Mouse (Mus musculus) G1E (cell line): ENCODE results near the gene Cetn4. TPM values are rescaled to one million over a fixed set of nuclear protein-coding genes. Genes with fewer than 3 reads are reported as not detected.

Source experiments
- ATAC-seq: 2 replicates; pipeline ENCODE4 v1.8.0; 2016; ENCODE audit warnings: mild to moderate bottlenecking; ENCODE audit not compliant: insufficient number of reproducible peaks, poor library complexity, low FRiP score, severe bottlenecking; ENCODE audit errors: extremely low read depth
- DNase-seq: peaks from one replicate; pipeline ENCODE4 v3.0.0; 2012; ENCODE audit warnings: low spot score
- H3K27me3 ChIP-seq: 2 replicates; pipeline ENCODE4 v1.6.1; 2012; ENCODE audit warnings: mild to moderate bottlenecking, low read length, inconsistent platforms; ENCODE audit not compliant: insufficient read depth
- H3K36me3 ChIP-seq: replicated peaks from 2 replicates; pipeline ENCODE3; 2012; ENCODE audit warnings: mild to moderate bottlenecking, inconsistent platforms
- H3K4me1 ChIP-seq: 2 replicates; pipeline ENCODE4 v1.6.1; 2012; ENCODE audit warnings: low read depth, low read length, inconsistent platforms, mixed read lengths; ENCODE audit not compliant: insufficient read depth
- H3K4me3 ChIP-seq: 2 replicates; pipeline ENCODE4 v1.5.1; 2012; ENCODE audit warnings: low read depth, mild to moderate bottlenecking, inconsistent platforms, low read length, moderate library complexity, mixed read lengths
- H3K9me3 ChIP-seq: replicated peaks from 2 replicates; pipeline ENCODE4 v1.6.1; 2012; ENCODE audit warnings: inconsistent platforms
- CTCF ChIP-seq: IDR thresholded peaks from 2 replicates; pipeline ENCODE4 v1.5.1; 2012; ENCODE audit warnings: low read depth, low read length, inconsistent platforms, mixed read lengths
- GATA1 ChIP-seq: IDR thresholded peaks from 2 replicates; pipeline ENCODE4 v1.6.1; 2012; ENCODE audit warnings: borderline replicate concordance, low read length, inconsistent platforms, mixed read lengths
- GATA2 ChIP-seq: IDR thresholded peaks from 2 replicates; pipeline ENCODE4 v1.6.1; 2012; ENCODE audit warnings: low read depth, low read length, inconsistent platforms, borderline replicate concordance
- POLR2AphosphoS5 ChIP-seq: IDR thresholded peaks from 2 replicates; pipeline ENCODE4 v1.6.1; 2012; ENCODE audit warnings: low read depth, low read length, inconsistent platforms; ENCODE audit not compliant: insufficient replicate concordance
- TAL1 ChIP-seq: conservative IDR thresholded peaks from 2 replicates; pipeline ENCODE4 v1.6.1; 2012; ENCODE audit warnings: low read depth, low read length, inconsistent platforms, mixed read lengths
- polyA plus RNA-seq: library from polyadenylated mRNA; stranded (reverse); fragments of >175 nt; gene quantifications from 2 replicates; pipeline ENCODE4 v1.2.3, GENCODE M21; 2012
- total RNA-seq, 2 experiments: library from RNA; stranded (forward) in 1 of 2; stranded (reverse) in 1 of 2; fragments of 200-1000 nt in 1 of 2; fragments of >200 nt in 1 of 2; fragmentation: Nextera tagmentation in 1 of 2; gene quantifications; 2 replicates each; pipeline ENCODE4 v1.2.3; 2014 to 2017

Gene Cetn4
- total and polyA plus RNA-seq, 3 experiments = 6.3 to 26.3 (median 15.7) TPM

GRCm38 (mm10) chr3:37291929-37292328, 20.6 kb downstream of the Cetn4 start:
- Histone ChIP-seq H3K9me3 (no peaks in the 10 kb centered on the region), H3K4me1 (peaks cover 9% of the 10 kb centered on the region), H3K27me3 (peaks cover 4% of the 10 kb centered on the region; the same call in 1 of the 2 replicates), H3K4me3 (no peak overlapping the region), H3K36me3 (no peaks in the 10 kb centered on the region)
- no peak for ATAC-seq
- DNase-seq = no peak
- TF ChIP-seq CTCF = no peak
- no peak for TF ChIP-seq POLR2AphosphoS5
- no peak for TF ChIP-seq GATA2
- no peak for TF ChIP-seq TAL1
- TF ChIP-seq GATA1 = no peak

- H3K36me3 ChIP-seq = no peaks in the 10 kb centered on the region
- peaks cover 4% of the 10 kb centered on the region; the same call in 1 of the 2 replicates for H3K27me3 ChIP-seq
- no peak for DNase-seq
- peaks cover 9% of the 10 kb centered on the region for H3K4me1 ChIP-seq
- no peak overlapping the region for H3K4me3 ChIP-seq
- no peak for TF ChIP-seq GATA1
- TF ChIP-seq POLR2AphosphoS5 = no peak
- no peak for TF ChIP-seq TAL1
- no peak for TF ChIP-seq CTCF
- no peak for TF ChIP-seq GATA2
- ATAC-seq = no peak
- H3K9me3 ChIP-seq = no peaks in the 10 kb centered on the region
These were observed 21.5 kb downstream of the Cetn4 start for GRCm38 (mm10) chr3:37290881-37291541.

GRCm38 (mm10) chr3:37289237-37289636, 23.3 kb downstream of the Cetn4 start:
- TF ChIP-seq TAL1 = no peak
- no peak for TF ChIP-seq CTCF
- TF ChIP-seq GATA2 = no peak
- H3K4me3 ChIP-seq = no peak overlapping the region
- peaks cover 9% of the 10 kb centered on the region for H3K4me1 ChIP-seq
- no peaks in the 10 kb centered on the region for H3K36me3 ChIP-seq
- ATAC-seq = no peak
- H3K27me3 ChIP-seq = peaks cover 4% of the 10 kb centered on the region; the same call in 1 of the 2 replicates
- no peaks in the 10 kb centered on the region for H3K9me3 ChIP-seq
- DNase-seq = no peak

GRCm38 (mm10) chr3:37283234-37283633, 29.3 kb downstream of the Cetn4 start:
- DNase-seq = no peak
- no peaks in the 10 kb centered on the region; the same call in 1 of the 2 replicates for H3K27me3 ChIP-seq
- H3K4me1 ChIP-seq = peaks cover 34% of the 10 kb centered on the region
- TF ChIP-seq POLR2AphosphoS5 (no peak), GATA2 (no peak), CTCF (no peak), TAL1 (no peak), GATA1 (no peak)
- H3K36me3 ChIP-seq = no peaks in the 10 kb centered on the region
- no peak overlapping the region for H3K4me3 ChIP-seq
- no peaks in the 10 kb centered on the region for H3K9me3 ChIP-seq
- ATAC-seq = no peak

GRCm38 (mm10) chr3:37282299-37282922, 30.1 kb downstream of the Cetn4 start:
- no peak for TF ChIP-seq TAL1
- TF ChIP-seq CTCF = no peak
- TF ChIP-seq GATA2 = no peak
- no peak overlapping the region for H3K4me3 ChIP-seq
- no peak for DNase-seq

GRCm38 (mm10) chr3:37280871-37281270, 31.6 kb downstream of the Cetn4 start:
- peak; percentile 69 for ATAC-seq
- H3K4me3 ChIP-seq = no peak overlapping the region; the same call in 1 of the 2 replicates

More at GRCm38 (mm10) chr3:37282299-37282922, 30.1 kb downstream of the Cetn4 start:
- ATAC-seq = no peak
- H3K4me1 ChIP-seq = peaks cover 38% of the 10 kb centered on the region
- no peaks in the 10 kb centered on the region for H3K27me3 ChIP-seq
- H3K36me3 ChIP-seq = no peaks in the 10 kb centered on the region
- no peaks in the 10 kb centered on the region for H3K9me3 ChIP-seq

More at GRCm38 (mm10) chr3:37280871-37281270, 31.6 kb downstream of the Cetn4 start:
- Histone ChIP-seq H3K27me3 (no peaks in the 10 kb centered on the region), H3K9me3 (no peaks in the 10 kb centered on the region), H3K36me3 (no peaks in the 10 kb centered on the region), H3K4me1 (peaks cover 45% of the 10 kb centered on the region)
- no peak for TF ChIP-seq GATA2
- no peak for TF ChIP-seq POLR2AphosphoS5
- TF ChIP-seq GATA1 = no peak
- no peak for TF ChIP-seq TAL1
- TF ChIP-seq CTCF = no peak
- no peak for DNase-seq
